Mouse (Mus musculus) cerebellum, adult 8-10 months (tissue): ENCODE measurements around the gene L2hgdh.

ENCODE experiments used
- DNase-seq: peaks from one replicate; pipeline ENCODE4 v3.0.0; 2022

Gene L2hgdh

GRCm38 (mm10) chr12:69724018-69724710, 509 bp downstream of the L2hgdh start:
- no peak for DNase-seq

GRCm38 (mm10) chr12:69723376-69723775, 1.3 kb downstream of the L2hgdh start:
- DNase-seq = no peak

GRCm38 (mm10) chr12:69722857-69723256, 1.8 kb downstream of the L2hgdh start:
- DNase-seq = no peak

GRCm38 (mm10) chr12:69713628-69714027, 11.0 kb downstream of the L2hgdh start:
- no peak for DNase-seq

- DNase-seq = no peak
These were observed 19.7 kb downstream of the L2hgdh start for GRCm38 (mm10) chr12:69704799-69705458.

- no peak for DNase-seq
These were observed 26.3 kb downstream of the L2hgdh start for GRCm38 (mm10) chr12:69698352-69698751.

GRCm38 (mm10) chr12:69696746-69697145, 27.9 kb downstream of the L2hgdh start:
- DNase-seq = peak; percentile 47

GRCm38 (mm10) chr12:69693471-69693870, 31.2 kb downstream of the L2hgdh start:
- DNase-seq = no peak

- no peak for DNase-seq
These were observed 34.0 kb downstream of the L2hgdh start for GRCm38 (mm10) chr12:69690714-69691113.

- DNase-seq = no peak
These were observed 35.6 kb downstream of the L2hgdh start for GRCm38 (mm10) chr12:69689094-69689493.

GRCm38 (mm10) chr12:69688368-69688767, 36.3 kb downstream of the L2hgdh start:
- no peak for DNase-seq

- peak; percentile 89 for DNase-seq
These were observed 41.1 kb downstream of the L2hgdh start for GRCm38 (mm10) chr12:69683537-69683936.

- no peak for DNase-seq
These were observed 41.8 kb downstream of the L2hgdh start for GRCm38 (mm10) chr12:69682788-69683419.

GRCm38 (mm10) chr12:69682065-69682787, 42.4 kb downstream of the L2hgdh start:
- DNase-seq = peak; percentile 84

GRCm38 (mm10) chr12:69681566-69682061, 43.1 kb downstream of the L2hgdh start, which contains the start of gene Sos2:
Sos2 (minus strand) TSS chr12:69681852.
- DNase-seq = peak; percentile 68

GRCm38 (mm10) chr12:69680635-69681565, 43.8 kb downstream of the L2hgdh start:
- DNase-seq = peak; percentile 40

GRCm38 (mm10) chr12:69676157-69676556, 48.5 kb downstream of the L2hgdh start:
- no peak for DNase-seq

- DNase-seq = no peak
These were observed 49.8 kb downstream of the L2hgdh start for GRCm38 (mm10) chr12:69674576-69675537.

- DNase-seq = no peak
These were observed 50.5 kb downstream of the L2hgdh start for GRCm38 (mm10) chr12:69674176-69674575.

GRCm38 (mm10) chr12:69666721-69667120, 58.0 kb downstream of the L2hgdh start:
- DNase-seq = no peak

GRCm38 (mm10) chr12:69661658-69662057, 63.0 kb downstream of the L2hgdh start:
- no peak for DNase-seq
